Mouse (Mus musculus): ENCODE data around the gene Kmt2e. TPM values are rescaled to one million over a fixed set of nuclear protein-coding genes. Genes with fewer than 3 reads are reported as not detected.

Kmt2e gene
- polyA plus RNA-seq, 1 experiment from 2014 or later = 139 TPM

GRCm38 (mm10) chr5:23499257-23499656, 65.0 kb downstream of the Kmt2e start:
- peak overlapping the region; percentile 29; the same call in 1 of the 2 replicates for H3K27ac ChIP-seq (ENCODE audit: low read depth, low read length)
- no peak overlapping the region for H3K4me2 ChIP-seq (ENCODE audit: low read length)
- H3K27me3 ChIP-seq (replicated peaks; ENCODE audit: control insufficient read depth, insufficient read depth, low read length) = no peaks in the 10 kb centered on the region
- peaks cover 53% of the 10 kb centered on the region for H3K36me3 ChIP-seq (ENCODE audit: control insufficient read depth, insufficient read depth, low read length)
- no peaks in the 10 kb centered on the region for H3K9me3 ChIP-seq (ENCODE audit: control insufficient read depth, low read length)
- no peak for ATAC-seq
- H3K9ac ChIP-seq (ENCODE audit: low read depth, low read length) = no peak overlapping the region
- 95% methylated on average over 16 of the region's 16 CpGs for WGBS
- no peak overlapping the region for H3K4me3 ChIP-seq (ENCODE audit: low read length)
- H3K4me1 ChIP-seq (ENCODE audit: control insufficient read depth, insufficient read depth, low read depth, low read length) = no peaks in the 10 kb centered on the region

GRCm38 (mm10) chr5:23500715-23501114, 66.5 kb downstream of the Kmt2e start:
- H3K9me3 ChIP-seq (ENCODE audit: control insufficient read depth, low read length) = no peaks in the 10 kb centered on the region
- no peak for ATAC-seq
- no peak overlapping the region for H3K4me2 ChIP-seq (ENCODE audit: low read length)
- H3K9ac ChIP-seq (ENCODE audit: low read depth, low read length) = no peak overlapping the region
- 94% methylated on average over 6 of the region's 6 CpGs for WGBS
- H3K27ac ChIP-seq (ENCODE audit: low read depth, low read length) = no peak overlapping the region
- no peaks in the 10 kb centered on the region for H3K4me1 ChIP-seq (ENCODE audit: control insufficient read depth, insufficient read depth, low read depth, low read length)
- no peak overlapping the region for H3K4me3 ChIP-seq (ENCODE audit: low read length)
- H3K36me3 ChIP-seq (ENCODE audit: control insufficient read depth, insufficient read depth, low read length) = peaks cover 44% of the 10 kb centered on the region
- H3K27me3 ChIP-seq (replicated peaks; ENCODE audit: control insufficient read depth, insufficient read depth, low read length) = no peaks in the 10 kb centered on the region

- 83% methylated on average over 13 of the region's 13 CpGs for WGBS
- no peak overlapping the region for H3K4me3 ChIP-seq (ENCODE audit: low read length)
These were observed 67.5 kb downstream of the Kmt2e start for GRCm38 (mm10) chr5:23501582-23502316.

GRCm38 (mm10) chr5:23502317-23502937, 68.2 kb downstream of the Kmt2e start:
- H3K4me2 ChIP-seq (ENCODE audit: low read length) = no peak overlapping the region
- peaks cover 41% of the 10 kb centered on the region for H3K36me3 ChIP-seq (ENCODE audit: control insufficient read depth, insufficient read depth, low read length)
- H3K27me3 ChIP-seq (replicated peaks; ENCODE audit: control insufficient read depth, insufficient read depth, low read length) = no peaks in the 10 kb centered on the region
- peak; percentile 53 for ATAC-seq
- no peak overlapping the region for H3K4me3 ChIP-seq (ENCODE audit: low read length)
- no peak overlapping the region for H3K27ac ChIP-seq (ENCODE audit: low read depth, low read length)
- WGBS = 70% methylated on average over 12 of the region's 13 CpGs
- no peak overlapping the region for H3K9ac ChIP-seq (ENCODE audit: low read depth, low read length)
- no peaks in the 10 kb centered on the region for H3K9me3 ChIP-seq (ENCODE audit: control insufficient read depth, low read length)
- H3K4me1 ChIP-seq (ENCODE audit: control insufficient read depth, insufficient read depth, low read depth, low read length) = no peaks in the 10 kb centered on the region

More at GRCm38 (mm10) chr5:23501582-23502316, 67.5 kb downstream of the Kmt2e start:
- Histone ChIP-seq H3K36me3 (ENCODE audit: control insufficient read depth, insufficient read depth, low read length) (peaks cover 41% of the 10 kb centered on the region), H3K4me1 (ENCODE audit: control insufficient read depth, insufficient read depth, low read depth, low read length) (no peaks in the 10 kb centered on the region), H3K9me3 (ENCODE audit: control insufficient read depth, low read length) (no peaks in the 10 kb centered on the region), H3K9ac (ENCODE audit: low read depth, low read length) (no peak overlapping the region), H3K27ac (ENCODE audit: low read depth, low read length) (no peak overlapping the region), H3K4me2 (ENCODE audit: low read length) (no peak overlapping the region), H3K27me3 (replicated peaks; ENCODE audit: control insufficient read depth, insufficient read depth, low read length) (no peaks in the 10 kb centered on the region)
- ATAC-seq = no peak

- no peak overlapping the region for H3K27ac ChIP-seq (ENCODE audit: low read depth, low read length)
- peaks cover 21% of the 10 kb centered on the region for H3K36me3 ChIP-seq (ENCODE audit: control insufficient read depth, insufficient read depth, low read length)
- no peak overlapping the region for H3K4me2 ChIP-seq (ENCODE audit: low read length)
- no peak overlapping the region for H3K4me3 ChIP-seq (ENCODE audit: low read length)
- 86% methylated on average over 3 of the region's 3 CpGs for WGBS
- ATAC-seq = no peak
- no peak overlapping the region for H3K9ac ChIP-seq (ENCODE audit: low read depth, low read length)
- H3K9me3 ChIP-seq (ENCODE audit: control insufficient read depth, low read length) = no peaks in the 10 kb centered on the region
- H3K4me1 ChIP-seq (ENCODE audit: control insufficient read depth, insufficient read depth, low read depth, low read length) = no peaks in the 10 kb centered on the region
- H3K27me3 ChIP-seq (replicated peaks; ENCODE audit: control insufficient read depth, insufficient read depth, low read length) = no peaks in the 10 kb centered on the region
These were observed 71.3 kb downstream of the Kmt2e start for GRCm38 (mm10) chr5:23505578-23505977.

- H3K9me3 ChIP-seq (ENCODE audit: control insufficient read depth, low read length) = no peaks in the 10 kb centered on the region
- H3K27me3 ChIP-seq (replicated peaks; ENCODE audit: control insufficient read depth, insufficient read depth, low read length) = no peaks in the 10 kb centered on the region
- no peak overlapping the region for H3K4me3 ChIP-seq (ENCODE audit: low read length)
- H3K4me1 ChIP-seq (ENCODE audit: control insufficient read depth, insufficient read depth, low read depth, low read length) = no peaks in the 10 kb centered on the region
- H3K9ac ChIP-seq (ENCODE audit: low read depth, low read length) = no peak overlapping the region
- no peak overlapping the region for H3K27ac ChIP-seq (ENCODE audit: low read depth, low read length)
- peaks cover 7% of the 10 kb centered on the region for H3K36me3 ChIP-seq (ENCODE audit: control insufficient read depth, insufficient read depth, low read length)
- ATAC-seq = no peak
- H3K4me2 ChIP-seq (ENCODE audit: low read length) = no peak overlapping the region
- WGBS = 86% methylated on average over 4 of the region's 4 CpGs
These were observed 73.0 kb downstream of the Kmt2e start for GRCm38 (mm10) chr5:23507210-23507609.

GRCm38 (mm10) chr5:23508630-23509029, 74.4 kb downstream of the Kmt2e start:
- peak; percentile 48; the same call in 1 of the 2 replicates for ATAC-seq
- H3K4me3 ChIP-seq (ENCODE audit: low read length) = no peak overlapping the region
- H3K27me3 ChIP-seq (replicated peaks; ENCODE audit: control insufficient read depth, insufficient read depth, low read length) = no peaks in the 10 kb centered on the region
- no peak overlapping the region for H3K9ac ChIP-seq (ENCODE audit: low read depth, low read length)
- H3K27ac ChIP-seq (ENCODE audit: low read depth, low read length) = no peak overlapping the region
- H3K9me3 ChIP-seq (ENCODE audit: control insufficient read depth, low read length) = no peaks in the 10 kb centered on the region
- H3K36me3 ChIP-seq (ENCODE audit: control insufficient read depth, insufficient read depth, low read length) = peaks cover 10% of the 10 kb centered on the region
- no peak overlapping the region for H3K4me2 ChIP-seq (ENCODE audit: low read length)
- no peaks in the 10 kb centered on the region for H3K4me1 ChIP-seq (ENCODE audit: control insufficient read depth, insufficient read depth, low read depth, low read length)
- WGBS = 67% methylated on average over 6 of the region's 6 CpGs

GRCm38 (mm10) chr5:23511456-23511855, 77.2 kb downstream of the Kmt2e start:
- no peak for ATAC-seq
- WGBS = 89% methylated on average over 5 of the region's 5 CpGs
- Histone ChIP-seq H3K9ac (ENCODE audit: low read depth, low read length) (no peak overlapping the region), H3K27me3 (replicated peaks; ENCODE audit: control insufficient read depth, insufficient read depth, low read length) (no peaks in the 10 kb centered on the region), H3K9me3 (ENCODE audit: control insufficient read depth, low read length) (no peaks in the 10 kb centered on the region), H3K4me1 (ENCODE audit: control insufficient read depth, insufficient read depth, low read depth, low read length) (no peaks in the 10 kb centered on the region), H3K4me2 (ENCODE audit: low read length) (no peak overlapping the region), H3K27ac (ENCODE audit: low read depth, low read length) (no peak overlapping the region), H3K36me3 (ENCODE audit: control insufficient read depth, insufficient read depth, low read length) (peaks cover 12% of the 10 kb centered on the region), H3K4me3 (ENCODE audit: low read length) (no peak overlapping the region)

GRCm38 (mm10) chr5:23512556-23512955, 78.3 kb downstream of the Kmt2e start:
- WGBS = 91% methylated on average over 7 of the region's 7 CpGs
- no peak overlapping the region for H3K4me2 ChIP-seq (ENCODE audit: low read length)
- no peak overlapping the region for H3K27ac ChIP-seq (ENCODE audit: low read depth, low read length)
- no peaks in the 10 kb centered on the region for H3K27me3 ChIP-seq (replicated peaks; ENCODE audit: control insufficient read depth, insufficient read depth, low read length)
- no peaks in the 10 kb centered on the region for H3K9me3 ChIP-seq (ENCODE audit: control insufficient read depth, low read length)
- H3K36me3 ChIP-seq (ENCODE audit: control insufficient read depth, insufficient read depth, low read length) = peaks cover 12% of the 10 kb centered on the region
- ATAC-seq = no peak
- no peak overlapping the region for H3K9ac ChIP-seq (ENCODE audit: low read depth, low read length)
- H3K4me3 ChIP-seq (ENCODE audit: low read length) = no peak overlapping the region
- H3K4me1 ChIP-seq (ENCODE audit: control insufficient read depth, insufficient read depth, low read depth, low read length) = no peaks in the 10 kb centered on the region; the same call in 1 of the 2 replicates

All from hindbrain, embryonic 16.5 days (tissue).